Mouse (Mus musculus) small intestine, adult 2 months (tissue): ENCODE results near the gene Pnpt1. TPM values are rescaled to one million over a fixed set of nuclear protein-coding genes. Genes with fewer than 3 reads are reported as not detected.

Source experiments
- H3K27ac ChIP-seq: fragments of 200-500 bp; 2 replicates; pipeline ENCODE4 v1.5.1; 2012; ENCODE audit warnings: low read depth, low read length, control low read depth, inconsistent platforms; ENCODE audit not compliant: insufficient read depth
- H3K27me3 ChIP-seq: fragments of 200-500 bp; 2 replicates; pipeline ENCODE4 v1.6.1; 2012; ENCODE audit warnings: mild to moderate bottlenecking, moderate library complexity, low read length, inconsistent platforms; ENCODE audit not compliant: control insufficient read depth, insufficient read depth
- H3K36me3 ChIP-seq: fragments of 200-500 bp; 2 replicates; pipeline ENCODE4 v1.6.1; 2012; ENCODE audit warnings: mild to moderate bottlenecking, low read length, control low read depth, inconsistent platforms; ENCODE audit not compliant: control insufficient read depth, insufficient read depth
- H3K4me1 ChIP-seq: fragments of 200-500 bp; 2 replicates; pipeline ENCODE4 v1.6.1; 2012; ENCODE audit warnings: low read length, inconsistent platforms, mixed read lengths; ENCODE audit not compliant: control insufficient read depth, insufficient read depth, insufficient read length
- H3K4me3 ChIP-seq: fragments of 200-500 bp; 2 replicates; pipeline ENCODE4 v1.5.1; 2012; ENCODE audit warnings: low read depth, mild to moderate bottlenecking, control low read depth, inconsistent platforms, low read length, moderate library complexity
- CTCF ChIP-seq: fragments of 200-500 bp; IDR thresholded peaks from 2 replicates; pipeline ENCODE4 v1.5.1; 2012; ENCODE audit warnings: low read depth, mild to moderate bottlenecking, control low read depth, inconsistent platforms, low read length, moderate library complexity, mixed read lengths; ENCODE audit not compliant: insufficient replicate concordance, insufficient read length; ENCODE audit errors: extremely low read depth
- POLR2A ChIP-seq: fragments of 200-500 bp; IDR thresholded peaks from 2 replicates; pipeline ENCODE4 v1.6.1; 2012; ENCODE audit warnings: low read depth, mild to moderate bottlenecking, control low read depth, inconsistent platforms, low read length, moderate library complexity
- WGBS: fragments of 180-500 bp; shearing (Covaris S2); methylation state at CpG from one replicate; pipeline ENCODE4 v1.1.7; 2018; 5-methylcytosine and 5-hydroxymethylcytosine counted together
- polyA plus RNA-seq: library from polyadenylated mRNA; depleted of rRNA; stranded (reverse); fragments of >200 nt; gene quantifications from 2 replicates; pipeline ENCODE4 v1.2.3, GENCODE M21; 2012

The Pnpt1 gene
- polyA plus RNA-seq, 1 experiment: 2.6 TPM

DNA sequence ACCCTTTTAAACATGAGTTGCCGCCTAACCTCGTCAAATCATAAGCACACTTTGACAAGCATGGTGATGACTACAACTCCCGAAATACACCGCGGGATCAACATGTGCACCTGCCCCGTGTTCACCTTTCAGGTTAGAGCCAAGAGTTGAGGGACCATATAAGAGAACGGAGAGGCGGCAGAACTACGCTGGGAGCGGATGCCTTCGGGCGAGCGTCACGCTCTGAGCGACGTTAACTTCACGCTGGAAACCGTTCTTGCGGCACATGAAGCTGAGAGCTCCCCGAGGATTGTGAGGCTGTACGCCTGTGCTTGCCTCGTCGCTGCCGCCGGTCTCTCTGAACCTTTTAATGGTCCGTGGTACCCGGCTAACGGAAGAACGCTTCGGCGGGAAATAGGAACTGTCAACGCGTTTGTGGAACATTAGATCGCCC lies 41.4 kb downstream of the Pnpt1 start:
- Histone ChIP-seq H3K4me1 (peaks cover 4% of the 10 kb centered on the region; the same call in 1 of the 2 replicates), H3K4me3 (peak overlapping the region; percentile 80), H3K27me3 (no peaks in the 10 kb centered on the region), H3K36me3 (no peaks in the 10 kb centered on the region), H3K27ac (peak overlapping the region; percentile 72)
- no peak for TF ChIP-seq CTCF
- no peak for TF ChIP-seq POLR2A
- under 1% methylated on average over 34 of the region's 34 CpGs for WGBS

DNA sequence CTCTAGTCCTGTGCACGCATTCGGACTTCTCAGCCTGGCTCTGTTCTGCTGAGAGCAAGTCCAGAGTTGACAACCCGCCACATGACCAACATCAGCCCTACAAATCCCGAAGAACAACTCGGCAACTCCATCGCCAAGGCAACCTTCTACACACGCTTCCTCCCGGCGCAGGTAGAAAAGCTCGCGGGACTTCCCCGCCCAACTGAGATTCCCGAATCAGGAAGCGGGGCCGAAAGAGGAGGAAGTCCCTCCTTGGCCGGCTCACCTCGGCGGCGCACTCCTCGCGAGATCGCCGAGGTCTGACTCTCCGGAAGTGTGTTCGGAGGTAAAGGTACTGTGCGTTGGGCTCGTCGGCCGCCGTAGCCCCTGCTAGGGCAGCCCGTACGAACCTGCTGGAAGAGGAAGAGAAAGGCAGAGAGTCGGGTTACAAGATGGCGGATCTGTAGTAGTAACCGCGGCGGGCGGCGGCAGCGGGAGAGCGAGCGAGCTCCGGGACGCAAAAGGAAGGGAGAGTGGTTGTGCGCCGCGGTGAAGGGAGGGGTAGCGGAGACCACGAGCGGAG lies 42.1 kb downstream of the Pnpt1 start, which contains the start of gene Ppp4r3b:
Ppp4r3b (plus strand) TSS at position 328 of the 562 bp plus-strand sequence.
- peaks cover 4% of the 10 kb centered on the region; the same call in 1 of the 2 replicates for H3K4me1 ChIP-seq
- H3K4me3 ChIP-seq: peak within 1 kb of the TSS; percentile 80
- TF ChIP-seq POLR2A (peak; percentile 78), CTCF (peak; percentile 0; the same call in 1 of the 2 replicates)
- H3K36me3 ChIP-seq: no peaks in the 10 kb centered on the region
- H3K27me3 ChIP-seq: no peaks in the 10 kb centered on the region
- WGBS: under 1% methylated on average over 50 of the region's 50 CpGs
- peak within 1 kb of the TSS; percentile 92 for H3K27ac ChIP-seq

GRCm38 (mm10) chr11:29173125-29173631 lies 42.6 kb downstream of the Pnpt1 start:
- peak; percentile 54; the same call in 1 of the 2 replicates for TF ChIP-seq CTCF
- peak; percentile 33; the same call in 1 of the 2 replicates for TF ChIP-seq POLR2A
- Histone ChIP-seq H3K4me3 (peak overlapping the region; percentile 80), H3K27me3 (no peaks in the 10 kb centered on the region), H3K27ac (peak overlapping the region; percentile 92), H3K4me1 (peaks cover 4% of the 10 kb centered on the region; the same call in 1 of the 2 replicates), H3K36me3 (no peaks in the 10 kb centered on the region)
- WGBS: under 1% methylated on average over 38 of the region's 38 CpGs

DNA sequence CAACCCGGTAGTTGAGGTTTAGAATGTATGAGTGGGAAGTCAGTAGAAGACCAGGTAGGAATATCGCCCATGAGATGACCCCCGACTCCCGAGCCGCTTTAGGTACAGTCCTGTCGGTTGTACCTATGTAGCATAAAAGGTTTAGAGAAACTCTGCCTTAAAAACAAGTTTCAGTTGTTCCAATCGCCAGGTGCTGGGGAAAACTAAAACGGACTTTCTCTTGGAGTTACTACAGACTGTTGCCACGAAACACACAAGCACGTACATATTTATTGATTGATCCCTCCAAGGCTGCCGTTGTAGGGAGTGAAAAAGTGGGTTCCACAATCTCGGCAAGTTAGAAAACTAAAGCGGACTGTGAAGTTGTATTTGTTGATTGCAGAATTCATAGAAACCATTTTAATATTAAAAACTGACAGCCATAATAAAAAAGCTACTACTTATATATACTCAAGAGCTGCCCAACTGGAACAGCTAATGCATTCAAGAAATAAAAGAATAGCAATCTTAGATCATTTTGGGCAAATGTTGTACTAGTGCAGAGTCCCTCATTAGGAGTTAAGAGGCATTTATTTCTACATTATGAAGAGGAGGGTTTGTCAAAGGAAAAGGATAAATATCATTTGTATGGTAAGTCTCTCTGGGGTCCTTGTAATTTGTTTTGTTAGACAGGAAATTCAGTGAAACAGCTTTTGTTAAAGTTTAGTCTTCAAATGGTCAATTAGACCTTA lies 43.3 kb downstream of the Pnpt1 start:
- WGBS: 1% methylated on average over 13 of the region's 13 CpGs
- Histone ChIP-seq H3K4me1 (peaks cover 4% of the 10 kb centered on the region; the same call in 1 of the 2 replicates), H3K27me3 (no peaks in the 10 kb centered on the region), H3K27ac (no peak overlapping the region), H3K4me3 (peak overlapping the region; percentile 80), H3K36me3 (no peaks in the 10 kb centered on the region)
- TF ChIP-seq CTCF: no peak
- no peak for TF ChIP-seq POLR2A

GRCm38 (mm10) chr11:29179319-29179718 lies 48.8 kb downstream of the Pnpt1 start:
- TF ChIP-seq POLR2A (no peak), CTCF (no peak)
- Histone ChIP-seq H3K36me3 (peaks cover 16% of the 10 kb centered on the region), H3K4me3 (no peak overlapping the region), H3K4me1 (no peaks in the 10 kb centered on the region), H3K27me3 (no peaks in the 10 kb centered on the region), H3K27ac (no peak overlapping the region)
- 94% methylated on average over 1 of the region's 1 CpGs for WGBS

DNA sequence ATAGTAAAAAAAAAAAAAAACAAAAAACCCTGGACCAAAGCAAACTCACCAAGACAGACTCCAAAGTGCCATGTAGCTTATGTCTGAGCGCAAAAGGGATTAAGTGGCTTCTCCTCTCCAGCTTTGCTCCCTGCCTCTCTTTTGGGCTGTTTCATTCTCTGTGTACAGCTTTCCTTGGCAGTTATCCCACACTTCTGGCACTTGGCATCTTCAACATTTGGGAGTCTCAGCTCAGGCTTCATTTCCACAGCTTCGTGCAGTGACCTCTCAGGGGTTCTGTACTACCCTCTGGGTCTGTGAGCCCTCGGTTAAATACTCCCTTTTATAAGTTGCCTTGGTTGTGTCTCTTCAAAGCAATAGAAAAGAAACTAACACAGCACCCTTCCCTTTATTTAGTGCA lies 50.1 kb downstream of the Pnpt1 start:
- Histone ChIP-seq H3K4me3 (no peak overlapping the region), H3K4me1 (no peaks in the 10 kb centered on the region), H3K36me3 (peaks cover 24% of the 10 kb centered on the region), H3K27me3 (no peaks in the 10 kb centered on the region), H3K27ac (no peak overlapping the region)
- WGBS: 88% methylated on average over 3 of the region's 3 CpGs
- TF ChIP-seq POLR2A (no peak), CTCF (no peak)

GRCm38 (mm10) chr11:29181751-29182150 lies 51.2 kb downstream of the Pnpt1 start:
- WGBS: 90% methylated on average over 5 of the region's 5 CpGs
- H3K36me3 ChIP-seq: peaks cover 31% of the 10 kb centered on the region
- H3K27ac ChIP-seq: no peak overlapping the region
- no peak for TF ChIP-seq CTCF
- no peak for TF ChIP-seq POLR2A
- no peaks in the 10 kb centered on the region for H3K27me3 ChIP-seq
- no peak overlapping the region for H3K4me3 ChIP-seq
- H3K4me1 ChIP-seq: no peaks in the 10 kb centered on the region
